Mouse (Mus musculus): Measurements from ENCODE around the gene Kdm4d. TPM values are rescaled to one million over a fixed set of nuclear protein-coding genes. Genes with fewer than 3 reads are reported as not detected.

The Kdm4d gene
- polyA plus RNA-seq, 2 experiments = 0.20 to 0.63 TPM

- no peak overlapping the region for H3K27ac ChIP-seq (replicated peaks; ENCODE audit: low read depth, low read length)
- no peaks in the 10 kb centered on the region for H3K9me3 ChIP-seq (ENCODE audit: control insufficient read depth, low read length)
Observed at GRCm38 (mm10) chr9:14534833-14535456, 34.7 kb upstream of the Kdm4d start.

DNA sequence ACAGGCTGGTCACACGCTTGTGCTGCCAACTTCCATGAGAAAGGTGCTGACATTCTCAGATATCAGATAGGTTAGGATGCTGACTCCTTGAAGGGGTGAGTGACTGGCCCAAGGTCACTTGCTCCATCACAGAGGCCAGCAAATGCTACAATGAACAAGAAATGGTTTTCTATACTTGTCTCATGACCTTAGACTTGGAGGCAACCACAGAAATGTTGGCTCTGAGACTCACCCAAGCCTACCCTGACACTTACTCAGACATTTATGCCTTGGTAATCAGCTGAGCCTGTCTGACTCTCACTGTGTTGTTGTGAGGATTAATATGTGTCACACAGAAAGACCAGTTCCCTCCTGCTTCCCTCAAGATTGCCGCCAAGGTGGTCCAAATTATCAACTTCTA lies 33.4 kb upstream of the Kdm4d start:
- no peak overlapping the region for H3K27ac ChIP-seq (replicated peaks; ENCODE audit: low read depth, low read length)
- DNase-seq (ENCODE audit: low spot score) (no peak), ATAC-seq (ENCODE audit: low FRiP score, low read depth) (no peak)
- H3K9me3 ChIP-seq (ENCODE audit: control insufficient read depth, low read length) = no peaks in the 10 kb centered on the region
- no peak overlapping the region for H3K4me2 ChIP-seq (replicated peaks; ENCODE audit: low read depth, low read length, severe bottlenecking)
- 94% methylated on average over 2 of the region's 2 CpGs for WGBS
- no peaks in the 10 kb centered on the region for H3K4me1 ChIP-seq (ENCODE audit: control insufficient read depth, insufficient read depth, low read length)
- H3K27me3 ChIP-seq (ENCODE audit: control insufficient read depth, insufficient read depth, low read length) = no peaks in the 10 kb centered on the region
- H3K4me3 ChIP-seq (replicated peaks; ENCODE audit: low read length) = no peak overlapping the region
- H3K36me3 ChIP-seq (ENCODE audit: control insufficient read depth, insufficient read depth, low read length) = no peaks in the 10 kb centered on the region
- no peak overlapping the region for H3K9ac ChIP-seq (ENCODE audit: low read depth, low read length, severe bottlenecking)
- TF ChIP-seq POLR2A (IDR thresholded peaks at IDR 0.05; ENCODE audit: borderline replicate concordance, extremely low read depth, insufficient read depth, insufficient read length) = no peak

More at GRCm38 (mm10) chr9:14534833-14535456, 34.7 kb upstream of the Kdm4d start:
- no peak for TF ChIP-seq POLR2A (IDR thresholded peaks at IDR 0.05; ENCODE audit: borderline replicate concordance, extremely low read depth, insufficient read depth, insufficient read length)
- Histone ChIP-seq H3K4me2 (replicated peaks; ENCODE audit: low read depth, low read length, severe bottlenecking) (no peak overlapping the region), H3K4me3 (replicated peaks; ENCODE audit: low read length) (no peak overlapping the region), H3K4me1 (ENCODE audit: control insufficient read depth, insufficient read depth, low read length) (no peaks in the 10 kb centered on the region), H3K27me3 (ENCODE audit: control insufficient read depth, insufficient read depth, low read length) (no peaks in the 10 kb centered on the region), H3K9ac (ENCODE audit: low read depth, low read length, severe bottlenecking) (no peak overlapping the region), H3K36me3 (ENCODE audit: control insufficient read depth, insufficient read depth, low read length) (peaks cover 12% of the 10 kb centered on the region)
- no peak for ATAC-seq (ENCODE audit: low FRiP score, low read depth)
- DNase-seq (ENCODE audit: low spot score) = no peak
- WGBS = 81% methylated on average over 9 of the region's 9 CpGs

GRCm38 (mm10) chr9:14532283-14532682 lies 32.0 kb upstream of the Kdm4d start:
- TF ChIP-seq POLR2A (IDR thresholded peaks at IDR 0.05; ENCODE audit: borderline replicate concordance, extremely low read depth, insufficient read depth, insufficient read length) = no peak
- H3K9me3 ChIP-seq (ENCODE audit: control insufficient read depth, low read length) = no peaks in the 10 kb centered on the region
- H3K27me3 ChIP-seq (ENCODE audit: control insufficient read depth, insufficient read depth, low read length) = no peaks in the 10 kb centered on the region
- H3K36me3 ChIP-seq (ENCODE audit: control insufficient read depth, insufficient read depth, low read length) = no peaks in the 10 kb centered on the region
- no peak for ATAC-seq (ENCODE audit: low FRiP score, low read depth)
- WGBS = 67% methylated on average over 3 of the region's 3 CpGs
- no peaks in the 10 kb centered on the region for H3K4me1 ChIP-seq (ENCODE audit: control insufficient read depth, insufficient read depth, low read length)
- no peak for DNase-seq (ENCODE audit: low spot score)
- H3K27ac ChIP-seq (replicated peaks; ENCODE audit: low read depth, low read length) = no peak overlapping the region
- H3K4me3 ChIP-seq (replicated peaks; ENCODE audit: low read length) = no peak overlapping the region
- H3K4me2 ChIP-seq (replicated peaks; ENCODE audit: low read depth, low read length, severe bottlenecking) = no peak overlapping the region
- no peak overlapping the region for H3K9ac ChIP-seq (ENCODE audit: low read depth, low read length, severe bottlenecking)

DNA sequence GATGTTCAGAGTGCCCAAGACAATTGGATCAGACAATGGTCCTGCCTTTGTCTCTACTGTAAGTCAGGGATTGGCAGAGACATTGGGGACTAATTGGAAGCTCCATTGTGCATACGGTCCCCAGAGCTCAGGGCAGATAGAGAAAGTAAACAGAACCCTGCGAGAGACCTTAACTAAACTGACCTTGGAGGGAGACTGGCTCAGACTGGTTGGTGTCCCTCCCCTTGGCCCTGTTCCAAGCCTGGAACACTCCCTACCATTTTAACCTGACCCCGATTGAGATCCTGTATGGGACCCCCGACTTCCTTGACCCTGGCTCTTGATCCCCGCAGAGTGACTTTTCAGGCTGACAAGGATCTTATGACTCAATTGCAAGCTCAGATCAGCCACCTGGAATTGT lies 29.7 kb upstream of the Kdm4d start:
- WGBS = 85% methylated on average over 5 of the region's 5 CpGs
- Histone ChIP-seq H3K9me3 (ENCODE audit: control insufficient read depth, low read length) (no peaks in the 10 kb centered on the region), H3K4me3 (replicated peaks; ENCODE audit: low read length) (no peak overlapping the region), H3K4me1 (ENCODE audit: control insufficient read depth, insufficient read depth, low read length) (no peaks in the 10 kb centered on the region), H3K9ac (ENCODE audit: low read depth, low read length, severe bottlenecking) (no peak overlapping the region), H3K36me3 (ENCODE audit: control insufficient read depth, insufficient read depth, low read length) (no peaks in the 10 kb centered on the region), H3K4me2 (replicated peaks; ENCODE audit: low read depth, low read length, severe bottlenecking) (no peak overlapping the region), H3K27me3 (ENCODE audit: control insufficient read depth, insufficient read depth, low read length) (no peaks in the 10 kb centered on the region), H3K27ac (replicated peaks; ENCODE audit: low read depth, low read length) (no peak overlapping the region)
- ATAC-seq (ENCODE audit: low FRiP score, low read depth) (no peak), DNase-seq (ENCODE audit: low spot score) (no peak)
- TF ChIP-seq POLR2A (IDR thresholded peaks at IDR 0.05; ENCODE audit: borderline replicate concordance, extremely low read depth, insufficient read depth, insufficient read length) = no peak

- no peaks in the 10 kb centered on the region for H3K4me1 ChIP-seq (ENCODE audit: control insufficient read depth, insufficient read depth, low read length)
- peak; percentile 82 for DNase-seq (ENCODE audit: low spot score)
- WGBS = 7% methylated on average over 4 of the region's 4 CpGs
- no peak overlapping the region for H3K27ac ChIP-seq (replicated peaks; ENCODE audit: low read depth, low read length)
- ATAC-seq (ENCODE audit: low FRiP score, low read depth) = peak; percentile 68
- H3K9me3 ChIP-seq (ENCODE audit: control insufficient read depth, low read length) = no peaks in the 10 kb centered on the region
- no peak overlapping the region for H3K4me3 ChIP-seq (replicated peaks; ENCODE audit: low read length)
- H3K4me2 ChIP-seq (replicated peaks; ENCODE audit: low read depth, low read length, severe bottlenecking) = no peak overlapping the region
- no peak overlapping the region for H3K9ac ChIP-seq (ENCODE audit: low read depth, low read length, severe bottlenecking)
- no peak for TF ChIP-seq POLR2A (IDR thresholded peaks at IDR 0.05; ENCODE audit: borderline replicate concordance, extremely low read depth, insufficient read depth, insufficient read length)
- H3K27me3 ChIP-seq (ENCODE audit: control insufficient read depth, insufficient read depth, low read length) = no peaks in the 10 kb centered on the region
- no peaks in the 10 kb centered on the region for H3K36me3 ChIP-seq (ENCODE audit: control insufficient read depth, insufficient read depth, low read length)
Observed at GRCm38 (mm10) chr9:14523408-14524043, 23.2 kb upstream of the Kdm4d start.

Data from limb, embryonic 14.5 days (tissue).